Mouse (Mus musculus) regulatory T cell (primary cell): ENCODE data around the gene Olfr1465.

Experiments
- in situ Hi-C: fragments of 300-600 bp; cut with MboI, MseI; formaldehyde crosslinking; loops from one replicate; pipeline ENCODE4 v1.15.1; 2025; ENCODE audit warnings: high pct_unique_total_duplicates

Olfr1465 gene

GRCm38 (mm10) chr19:13315441-13315840 is at the start of gene Olfr1465:
Gene Olfr1465 (minus strand): TSS chr19:13315541.
- in situ Hi-C loops = no loop called here

- in situ Hi-C loops = no loop called here
These were observed 46.6 kb upstream of the Olfr1465 start, which contains the start of gene Olfr1467 for GRCm38 (mm10) chr19:13361936-13362335. Gene Olfr1467 (plus strand): TSS chr19:13362236.

GRCm38 (mm10) chr19:13338562-13338961 is 23.2 kb upstream of the Olfr1465 start, which contains the start of gene Olfr1466:
Gene Olfr1466 (plus strand): TSS chr19:13338862.
- in situ Hi-C loops = no loop called here
